Mouse (Mus musculus) midbrain, embryonic 16.5 days (tissue): ENCODE results near the gene Dapk2. TPM values are rescaled to one million over a fixed set of nuclear protein-coding genes. Genes with fewer than 3 reads are reported as not detected.

Source experiments
- ATAC-seq: fragments of 200-750 bp; cut with Nextera tagmentation; 2 replicates; pipeline ENCODE4 v1.8.0; 2017; ENCODE audit warnings: moderate TSS enrichment
- H3K27ac ChIP-seq: fragments of 300-500 bp; sonication (generic); 2 replicates; pipeline ENCODE4 v1.5.1; 2014; ENCODE audit warnings: mild to moderate bottlenecking, low read length, mixed read lengths
- H3K27me3 ChIP-seq: fragments of 300-500 bp; sonication (generic); 2 replicates; pipeline ENCODE4 v1.6.1; 2014; ENCODE audit warnings: low read depth, low read length, mixed read lengths; ENCODE audit not compliant: control insufficient read depth, insufficient read depth
- H3K36me3 ChIP-seq: fragments of 300-500 bp; sonication (generic); 2 replicates; pipeline ENCODE4 v1.6.1; 2014; ENCODE audit warnings: mild to moderate bottlenecking, low read length, moderate library complexity, mixed read lengths; ENCODE audit not compliant: control insufficient read depth, insufficient read depth
- H3K4me1 ChIP-seq: fragments of 300-500 bp; sonication (generic); 2 replicates; pipeline ENCODE4 v1.6.1; 2014; ENCODE audit warnings: mild to moderate bottlenecking, low read length, mixed read lengths; ENCODE audit not compliant: control insufficient read depth, insufficient read depth
- H3K4me2 ChIP-seq: fragments of 300-500 bp; sonication (generic); 2 replicates; pipeline ENCODE4 v1.6.1; 2014; ENCODE audit warnings: mild to moderate bottlenecking, low read length, mixed read lengths
- H3K4me3 ChIP-seq: fragments of 300-500 bp; sonication (generic); 2 replicates; pipeline ENCODE4 v1.5.1; 2014; ENCODE audit warnings: low read depth, mild to moderate bottlenecking, low read length, moderate library complexity, mixed read lengths
- H3K9ac ChIP-seq: fragments of 300-500 bp; sonication (generic); 2 replicates; pipeline ENCODE4 v1.6.1; 2014; ENCODE audit warnings: low read depth, low read length, mixed read lengths
- H3K9me3 ChIP-seq: fragments of 300-500 bp; sonication (generic); replicated peaks from 2 replicates; pipeline ENCODE4 v1.6.1; 2014; ENCODE audit warnings: mild to moderate bottlenecking, low read length, mixed read lengths; ENCODE audit not compliant: control insufficient read depth, poor library complexity, severe bottlenecking
- WGBS: fragments of 180-500 bp; shearing (Covaris S2); extraction: QIAGEN DNeasy Blood & Tissue Kit; methylation state at CpG from one replicate; pipeline ENCODE4 v1.1.7; 2014; 5-methylcytosine and 5-hydroxymethylcytosine counted together
- polyA plus RNA-seq: library from polyadenylated mRNA; unstranded; fragments of >200 nt; fragmentation: Nextera tagmentation; extraction: Ambion mirVana; gene quantifications from 2 replicates; pipeline ENCODE4 v1.2.1, GENCODE M21; 2015

The Dapk2 gene
- polyA plus RNA-seq, 1 experiment from 2014 or later, result 0.90 TPM

- WGBS, result 80% methylated on average over 3 of the region's 3 CpGs
- Histone ChIP-seq H3K9ac (no peak overlapping the region), H3K4me3 (no peak overlapping the region), H3K27ac (no peak overlapping the region), H3K36me3 (no peaks in the 10 kb centered on the region), H3K27me3 (no peaks in the 10 kb centered on the region), H3K9me3 (no peaks in the 10 kb centered on the region), H3K4me2 (no peak overlapping the region), H3K4me1 (peaks cover 9% of the 10 kb centered on the region)
- ATAC-seq, result no peak
These were observed 148.4 kb downstream of the Dapk2 start for GRCm38 (mm10) chr9:66306414-66306813.

DNA sequence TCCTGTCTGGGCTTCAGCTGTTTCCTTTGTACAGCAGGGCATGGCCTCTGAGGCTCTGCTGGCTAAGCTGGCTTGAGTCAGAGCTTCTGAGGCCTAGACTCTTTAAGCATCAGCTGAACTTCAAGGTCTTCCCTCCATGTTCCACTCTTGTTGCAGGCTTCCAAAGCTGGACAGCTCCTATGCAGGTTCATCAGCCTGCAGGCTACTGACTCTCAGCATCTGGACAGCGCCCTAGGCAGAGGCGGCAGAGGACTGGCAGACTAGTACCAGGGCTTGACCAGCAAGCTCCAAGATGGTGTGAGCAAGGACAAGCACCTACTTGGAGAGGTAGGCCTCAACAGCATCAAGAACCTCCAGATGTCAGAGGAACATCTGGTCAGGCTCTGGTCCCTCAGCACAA lies 149.3 kb downstream of the Dapk2 start:
- Histone ChIP-seq H3K9ac (no peak overlapping the region), H3K27ac (no peak overlapping the region), H3K4me2 (no peak overlapping the region), H3K4me1 (peaks cover 9% of the 10 kb centered on the region), H3K36me3 (no peaks in the 10 kb centered on the region), H3K9me3 (no peaks in the 10 kb centered on the region), H3K4me3 (no peak overlapping the region), H3K27me3 (no peaks in the 10 kb centered on the region)
- WGBS, result 41% methylated on average over 2 of the region's 2 CpGs
- no peak for ATAC-seq

GRCm38 (mm10) chr9:66308741-66309140 lies 150.7 kb downstream of the Dapk2 start:
- WGBS, result 82% methylated on average over 4 of the region's 4 CpGs
- H3K9ac ChIP-seq, result no peak overlapping the region
- no peak overlapping the region for H3K4me2 ChIP-seq
- no peaks in the 10 kb centered on the region for H3K9me3 ChIP-seq
- H3K4me3 ChIP-seq, result no peak overlapping the region
- peaks cover 9% of the 10 kb centered on the region for H3K4me1 ChIP-seq
- no peak overlapping the region for H3K27ac ChIP-seq
- H3K27me3 ChIP-seq, result no peaks in the 10 kb centered on the region
- no peak for ATAC-seq
- H3K36me3 ChIP-seq, result no peaks in the 10 kb centered on the region

DNA sequence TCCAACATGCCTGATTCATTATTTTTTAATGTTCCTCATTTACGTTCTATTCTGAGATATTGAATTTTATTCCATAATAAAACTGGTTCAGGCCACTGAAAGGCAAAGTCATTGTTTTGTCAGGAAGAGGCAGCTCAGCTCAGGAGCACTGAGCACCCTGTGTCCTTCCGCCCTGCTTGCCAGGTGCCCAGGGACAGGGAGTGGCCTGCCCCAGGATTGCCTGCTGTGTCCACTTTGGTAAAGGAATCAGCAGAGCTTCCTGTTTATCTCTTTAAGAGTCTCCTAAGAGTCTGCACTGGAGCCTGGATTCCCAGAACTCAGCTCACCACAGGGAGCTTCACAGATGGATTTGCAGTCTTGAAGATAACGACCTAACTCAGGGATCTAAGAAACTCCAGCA lies 153.4 kb downstream of the Dapk2 start:
- 45% methylated on average over 3 of the region's 3 CpGs for WGBS
- no peak overlapping the region for H3K27ac ChIP-seq
- H3K4me2 ChIP-seq, result no peak overlapping the region

DNA sequence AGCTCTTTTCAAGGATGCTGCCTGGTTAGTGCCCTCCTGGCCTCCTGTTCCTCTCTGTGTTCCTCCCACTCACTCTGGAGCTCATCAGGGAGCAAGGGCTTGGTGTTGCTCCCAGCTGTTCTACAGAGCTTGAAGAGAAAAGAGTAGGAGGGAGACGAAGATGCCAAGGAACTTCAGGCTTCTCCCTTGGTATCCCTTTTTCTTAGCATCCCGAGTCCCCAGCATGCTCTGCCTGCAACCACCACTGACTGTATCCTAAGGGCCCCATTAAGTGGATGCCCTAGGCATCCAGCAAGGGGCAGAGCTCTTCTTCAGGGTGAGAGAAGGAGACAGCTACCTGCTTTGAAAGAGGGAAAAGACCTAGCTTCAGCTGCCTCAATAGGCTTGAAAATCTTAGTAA lies 158.6 kb downstream of the Dapk2 start:
- H3K4me2 ChIP-seq, result no peak overlapping the region
- no peak overlapping the region for H3K9ac ChIP-seq
- H3K27me3 ChIP-seq, result no peaks in the 10 kb centered on the region
- H3K9me3 ChIP-seq, result no peaks in the 10 kb centered on the region
- no peaks in the 10 kb centered on the region; the same call in 1 of the 2 replicates for H3K4me1 ChIP-seq
- 80% methylated on average over 2 of the region's 2 CpGs for WGBS
- no peak overlapping the region for H3K27ac ChIP-seq
- no peak overlapping the region for H3K4me3 ChIP-seq
- H3K36me3 ChIP-seq, result no peaks in the 10 kb centered on the region
- no peak for ATAC-seq

More for the DNA sequence above, 153.4 kb downstream of the Dapk2 start:
- H3K36me3 ChIP-seq, result no peaks in the 10 kb centered on the region
- H3K4me3 ChIP-seq, result no peak overlapping the region
- ATAC-seq, result no peak
- no peaks in the 10 kb centered on the region; the same call in 1 of the 2 replicates for H3K4me1 ChIP-seq
- no peak overlapping the region for H3K9ac ChIP-seq
- H3K9me3 ChIP-seq, result no peaks in the 10 kb centered on the region
- H3K27me3 ChIP-seq, result no peaks in the 10 kb centered on the region

Other genes with a start within 250 kb of the Dapk2 start
- 33.8 and 35.8 TPM in 2 replicates for gene Trip4, start 249.4 kb upstream of the Dapk2 start, polyA plus RNA-seq
- gene Csnk1g1, start 249.3 kb upstream of the Dapk2 start, polyA plus RNA-seq, result 23.1 and 26.6 TPM in 2 replicates
- 304 and 313 TPM in 2 replicates for gene Ppib, start 98.0 kb upstream of the Dapk2 start, polyA plus RNA-seq
- 11.2 and 13.1 TPM in 2 replicates for gene Snx22, start 88.5 kb upstream of the Dapk2 start, polyA plus RNA-seq
- gene Snx1, start 31.6 kb upstream of the Dapk2 start, polyA plus RNA-seq, result 68.0 and 78.3 TPM in 2 replicates
- gene Ciao2a, start 31.6 kb upstream of the Dapk2 start, polyA plus RNA-seq, result 61.0 and 69.5 TPM in 2 replicates
- gene Herc1, start 192.2 kb downstream of the Dapk2 start, polyA plus RNA-seq, result 46.8 and 53.2 TPM in 2 replicates